Mouse (Mus musculus) stomach, adult 2 months (tissue): ENCODE data around the gene Myoc. TPM values are rescaled to one million over a fixed set of nuclear protein-coding genes. Genes with fewer than 3 reads are reported as not detected.

Source experiments
- polyA plus RNA-seq: library from polyadenylated mRNA; depleted of rRNA; stranded (reverse); fragments of >200 nt; gene quantifications from 2 replicates; pipeline ENCODE4 v1.2.3, GENCODE M21; 2012; rRNA removed

Myoc gene
- polyA plus RNA-seq, result 0.12 and 0.15 TPM in 2 replicates

DNA sequence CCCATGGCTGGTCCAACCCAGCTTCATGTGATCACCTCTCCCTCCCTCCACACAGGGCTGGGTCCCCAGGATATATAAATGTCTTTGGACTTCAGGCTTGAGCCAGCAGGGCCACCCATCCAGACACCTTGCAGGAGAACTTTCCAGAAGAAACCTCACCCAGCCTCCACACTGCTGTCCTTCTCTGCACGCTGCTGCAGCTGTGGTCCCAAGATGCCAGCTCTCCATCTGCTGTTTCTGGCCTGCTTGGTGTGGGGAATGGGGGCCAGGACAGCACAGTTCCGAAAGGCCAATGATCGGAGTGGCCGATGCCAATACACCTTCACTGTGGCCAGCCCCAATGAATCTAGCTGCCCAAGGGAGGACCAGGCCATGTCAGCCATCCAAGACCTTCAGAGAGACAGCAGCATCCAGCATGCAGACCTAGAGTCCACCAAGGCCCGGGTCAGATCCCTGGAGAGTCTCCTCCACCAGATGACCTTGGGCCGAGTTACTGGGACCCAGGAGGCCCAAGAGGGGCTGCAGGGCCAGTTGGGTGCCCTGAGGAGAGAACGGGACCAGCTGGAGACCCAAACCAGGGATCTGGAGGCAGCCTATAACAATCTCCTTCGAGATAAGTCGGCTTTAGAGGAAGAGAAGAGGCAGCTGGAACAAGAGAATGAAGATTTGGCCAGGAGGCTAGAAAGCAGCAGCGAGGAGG, at the start of gene Myoc:
Myoc (plus strand) TSS at position 105 of the 700 bp plus-strand sequence.

GRCm38 (mm10) chr1:162658119-162658518, 19.2 kb downstream of the Myoc start, which contains the start of gene Myocos:
Gene Myocos (minus strand): TSS chr1:162658219.

Other genes with a start within 250 kb of the Myoc start
- 0.15 and 0.66 TPM in 2 replicates for gene Dnm3, start 161.1 kb upstream of the Myoc start, polyA plus RNA-seq
- 0.97 and 1.5 TPM in 2 replicates for gene Mettl13, start 90.6 kb upstream of the Myoc start, polyA plus RNA-seq
- 3.4 and 3.7 TPM in 2 replicates for gene Vamp4, start 68.6 kb upstream of the Myoc start, polyA plus RNA-seq
- not detected in 2 replicates for gene Myocos, start 19.1 kb downstream of the Myoc start, polyA plus RNA-seq
- gene Prrc2c, start 101.4 kb downstream of the Myoc start, polyA plus RNA-seq, result 7.8 and 12.9 TPM in 2 replicates
- 0.13 TPM in 1 of 2 replicates, not detected in the other for gene Fmo4, start 174.8 kb downstream of the Myoc start, polyA plus RNA-seq
- gene Fmo1, start 227.5 kb downstream of the Myoc start, polyA plus RNA-seq, result 0.33 and 2.3 TPM in 2 replicates